Mouse (Mus musculus) cerebellum, adult 2 months (tissue): ENCODE results near the gene Ap2a2.

Experiments used
- CTCF ChIP-seq: fragments of 200-500 bp; IDR thresholded peaks from 2 replicates; pipeline ENCODE4 v1.5.1; 2011; ENCODE audit warnings: low read depth, mild to moderate bottlenecking, control low read depth, low read length, moderate library complexity, borderline replicate concordance; ENCODE audit not compliant: insufficient read depth
- POLR2A ChIP-seq: fragments of 200-500 bp; IDR thresholded peaks from 2 replicates; pipeline ENCODE4 v1.6.1; 2011; ENCODE audit warnings: low read length, control low read depth, borderline replicate concordance; ENCODE audit not compliant: insufficient read depth

DNA sequence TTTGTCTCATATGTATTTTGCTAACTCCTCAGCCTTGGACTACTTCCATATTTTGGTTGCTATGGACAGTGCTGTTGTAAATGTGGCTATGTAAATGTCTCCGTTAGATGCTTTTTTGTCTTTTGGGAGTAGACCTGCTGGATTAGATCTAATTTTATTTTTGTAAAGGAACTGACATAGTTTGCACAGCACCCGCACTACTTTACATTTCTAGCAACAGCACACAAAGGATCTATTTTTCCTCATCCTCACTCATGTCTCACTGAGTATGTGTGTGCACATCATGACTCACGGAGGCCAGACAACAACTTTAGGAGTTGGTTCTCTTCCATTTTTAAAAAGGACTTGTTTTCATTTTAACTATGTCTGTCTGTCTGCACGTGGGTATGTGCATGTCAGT lies 45.7 kb downstream of the Ap2a2 start:
- no peak for TF ChIP-seq CTCF
- no peak for TF ChIP-seq POLR2A
